Mouse (Mus musculus) E14TG2a.4 (cell line): ENCODE measurements around the gene Rdh16f2.

Experiments
- CTCF ChIP-seq: conservative IDR thresholded peaks from 2 replicates; pipeline ENCODE4 v1.5.1; 2014; ENCODE audit warnings: low read length
- NANOG ChIP-seq: IDR thresholded peaks from 2 replicates; pipeline ENCODE4 v1.6.1; 2014; ENCODE audit warnings: borderline replicate concordance, low read length, mixed read lengths

DNA sequence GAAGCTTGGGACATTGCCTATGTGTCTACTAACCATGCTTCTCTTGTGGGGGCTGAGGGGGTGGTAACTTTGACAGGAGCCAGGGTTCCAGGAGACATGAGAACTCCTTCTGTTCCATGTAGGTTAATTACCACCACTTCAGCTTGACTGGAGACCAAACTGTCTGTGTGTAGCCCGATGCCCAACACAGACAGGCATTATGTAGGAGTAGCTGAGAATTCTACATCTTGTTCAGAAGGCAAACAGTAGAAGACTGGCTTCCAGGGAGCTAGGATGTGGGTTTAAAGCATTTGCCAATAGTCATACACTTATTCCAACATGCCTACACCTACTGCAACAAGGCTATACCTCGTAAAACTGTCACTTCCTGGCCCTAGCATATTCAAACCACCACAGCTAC, 27.7 kb upstream of the Rdh16f2 start:
- TF ChIP-seq CTCF (no peak), NANOG (no peak)
